Mouse (Mus musculus) stomach, postnatal 0 days (tissue): ENCODE measurements around the gene Zfp653.

Experiments used
- CTCF ChIP-seq: IDR thresholded peaks from 2 replicates; pipeline ENCODE4 v1.5.1; 2016; ENCODE audit warnings: antibody characterized with exemption, low read depth, mild to moderate bottlenecking, moderate library complexity
- EP300 ChIP-seq: optimal IDR thresholded peaks from 2 replicates; pipeline ENCODE3; 2016; ENCODE audit warnings: antibody characterized with exemption

GRCm38 (mm10) chr9:22108194-22108593 lies 37.0 kb upstream of the Zfp653 start:
- TF ChIP-seq CTCF = no peak
- no peak for TF ChIP-seq EP300
